Comparison of ENCODE assay signal across 13 mouse cellular contexts in the genomic region with DNA sequence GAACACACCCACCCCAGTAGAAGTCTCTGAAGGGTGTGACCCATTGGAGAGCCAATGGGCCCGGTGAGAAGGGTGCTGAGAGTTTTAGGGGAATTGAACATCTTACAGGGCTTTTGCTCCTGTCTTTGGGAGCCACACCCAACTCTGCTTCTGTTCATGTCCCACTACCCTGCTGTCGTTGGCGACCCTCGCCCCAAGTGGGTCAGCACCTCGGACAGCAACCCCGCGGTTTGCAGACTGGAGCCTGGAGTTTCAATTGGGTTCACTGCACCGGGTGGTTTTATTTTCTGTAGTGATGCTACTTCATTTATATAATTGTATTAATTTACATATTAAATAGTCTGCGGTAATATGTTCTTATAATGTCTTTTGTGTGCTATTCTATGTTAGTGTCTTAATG. TPM values are rescaled to one million over a fixed set of nuclear protein-coding genes. Genes with fewer than 3 reads are reported as not detected.
DNase-seq lines count a peak whose midpoint lies in the region; ATAC-seq lines count a peak whose summit lies in the region.
"Had no signal": no experiment of that assay in that cellular context is flagged by ENCODE, and none has a peak within 500 bp of the region (broad histone marks: within the 10 kb centered on the region; RNA-seq: fewer than 3 reads in every experiment).

No protein-coding gene starts in this region.

- no peaks in the 10 kb centered on the region for H3K9me3 ChIP-seq in hindbrain, embryonic 12.5 days (replicated peaks)
- H3K9me3 ChIP-seq in midbrain, embryonic 16.5 days (replicated peaks; ENCODE audit: control insufficient read depth, low read length, poor library complexity, severe bottlenecking) = no peaks in the 10 kb centered on the region
- H3K9me3 ChIP-seq: kidney, embryonic 15.5 days had no signal

- H3K4me3 ChIP-seq in hindbrain, embryonic 12.5 days = peak overlapping the region; percentile 61
- peak overlapping the region; percentile 93 for H3K4me3 ChIP-seq in midbrain, embryonic 16.5 days (ENCODE audit: low read depth, low read length)
- H3K4me3 ChIP-seq: kidney, embryonic 15.5 days had no signal

- H3K9ac ChIP-seq in hindbrain, embryonic 12.5 days = peak overlapping the region; percentile 88
- peak overlapping the region; percentile 100 for H3K9ac ChIP-seq in midbrain, embryonic 16.5 days (ENCODE audit: low read depth, low read length)
- H3K9ac ChIP-seq: kidney, embryonic 15.5 days; liver, embryonic 14.5 days had no signal

- peak overlapping the region; percentile 98; the same call in 1 of the 2 replicates for H3K27ac ChIP-seq in hindbrain, embryonic 12.5 days
- peak overlapping the region; percentile 99 for H3K27ac ChIP-seq in midbrain, embryonic 16.5 days (ENCODE audit: low read length)
- H3K27ac ChIP-seq: kidney, embryonic 15.5 days; liver, embryonic 14.5 days had no signal

- 13% methylated on average over 9 of the region's 9 CpGs for WGBS in hindbrain, embryonic 12.5 days
- WGBS in midbrain, embryonic 16.5 days = 7% methylated on average over 9 of the region's 9 CpGs

- H3K4me1 ChIP-seq in hindbrain, embryonic 12.5 days = peaks cover 35% of the 10 kb centered on the region
- peaks cover 34% of the 10 kb centered on the region for H3K4me1 ChIP-seq in midbrain, embryonic 16.5 days (ENCODE audit: control insufficient read depth, insufficient read depth, low read length)

- intact Hi-C loops in gastrocnemius, postnatal 36 days (cut with DNase I) = loop anchor here (1.0 kb wide), 1 partner anchor 120 kb away; no protein-coding TSS in a partner anchor

- H3K27me3 ChIP-seq in hindbrain, embryonic 12.5 days = peaks cover 19% of the 10 kb centered on the region
- no peaks in the 10 kb centered on the region for H3K27me3 ChIP-seq in midbrain, embryonic 16.5 days (ENCODE audit: control insufficient read depth, insufficient read depth, low read depth, low read length)

- H3K36me3 ChIP-seq in hindbrain, embryonic 12.5 days = peaks cover 22% of the 10 kb centered on the region
- peaks cover 10% of the 10 kb centered on the region for H3K36me3 ChIP-seq in midbrain, embryonic 16.5 days (ENCODE audit: control insufficient read depth, insufficient read depth, low read length)
- H3K36me3 ChIP-seq: kidney, embryonic 15.5 days had no signal

- no peak for ATAC-seq in hindbrain, embryonic 12.5 days (ENCODE audit: low FRiP score)
- no peak for ATAC-seq in midbrain, embryonic 16.5 days
- ATAC-seq in monocyte, adult 5-6 weeks (replicated peaks; ENCODE audit: insufficient number of reproducible peaks, low FRiP score, low TSS enrichment, poor library complexity, severe bottlenecking) = no peak

- peak overlapping the region; percentile 87 for H3K4me2 ChIP-seq in hindbrain, embryonic 12.5 days (replicated peaks)
- peak overlapping the region; percentile 99 for H3K4me2 ChIP-seq in midbrain, embryonic 16.5 days (ENCODE audit: low read length)
- H3K4me2 ChIP-seq: kidney, embryonic 15.5 days had no signal

- DNase-seq in kidney, postnatal 4 days = peak; percentile 64 to 66
- DNase-seq in kidney, postnatal 36 days = no peak
- DNase-seq in embryo, embryonic 9.5 days (ENCODE audit: extremely low spot score) = peak; percentile 57
- DNase-seq in layer of hippocampus, postnatal 36 days = no peak
- no peak for DNase-seq in gastrocnemius, postnatal 36 days
- DNase-seq: cerebellum, postnatal 14 days had no signal

RNA-seq across cellular contexts. Expression of gene Tubb3, which starts 3.0 kb away (rescaled TPM):
- 1,043 and 1,050 TPM in 2 replicates for polyA plus RNA-seq in hindbrain, embryonic 12.5 days (2016; fragmentation: Nextera tagmentation; extraction: Ambion mirVana)
- polyA plus RNA-seq in midbrain, embryonic 16.5 days (2015; fragmentation: Nextera tagmentation; extraction: Ambion mirVana) = 2,090 and 2,148 TPM in 2 replicates
- 0.29 to 0.96 TPM (median 0.76 TPM) in 3 replicates for total RNA-seq in monocyte, adult 5-6 weeks (2017)
- total RNA-seq in layer of hippocampus, postnatal 36 days (2021) = 100 to 1,000 TPM; 290 to 324 TPM
- total RNA-seq in gastrocnemius, postnatal 36 days (2021) = under 1 TPM in 1 of 2 experiments, not detected in 1; 0.20 TPM

RNA-seq across cellular contexts. Expression of gene Mc1r, which starts 7.3 kb away (rescaled TPM):
- 0.09 and 0.20 TPM in 2 replicates for polyA plus RNA-seq in hindbrain, embryonic 12.5 days (2016; fragmentation: Nextera tagmentation; extraction: Ambion mirVana)
- polyA plus RNA-seq in midbrain, embryonic 16.5 days (2015; fragmentation: Nextera tagmentation; extraction: Ambion mirVana) = 0.08 and 0.11 TPM in 2 replicates
- total RNA-seq in monocyte, adult 5-6 weeks (2017) = not detected in 3 replicates
- not detected for total RNA-seq in layer of hippocampus, postnatal 36 days (2021)
- total RNA-seq in gastrocnemius, postnatal 36 days (2021) = not detected
- total RNA-seq: adrenal gland, adult 18-20 months had no signal
- polyA plus RNA-seq: gonadal fat pad, adult 2 months; kidney, embryonic 15.5 days had no signal

RNA-seq across cellular contexts. Expression of gene Def8, which starts 9.1 kb away (rescaled TPM):
- 40.1 and 42.5 TPM in 2 replicates for polyA plus RNA-seq in hindbrain, embryonic 12.5 days (2016; fragmentation: Nextera tagmentation; extraction: Ambion mirVana)
- polyA plus RNA-seq in midbrain, embryonic 16.5 days (2015; fragmentation: Nextera tagmentation; extraction: Ambion mirVana) = 45.4 and 49.5 TPM in 2 replicates
- total RNA-seq in monocyte, adult 5-6 weeks (2017) = 9.1 to 9.7 TPM (median 9.4 TPM) in 3 replicates
- total RNA-seq in layer of hippocampus, postnatal 36 days (2021) = 10 to 100 TPM; 53.4 to 57.4 TPM
- 10 to 100 TPM; 35.7 to 40.3 TPM for total RNA-seq in gastrocnemius, postnatal 36 days (2021)

RNA-seq across cellular contexts. Expression of gene Tcf25, which starts 40.7 kb away (rescaled TPM):
- 212 and 231 TPM in 2 replicates for polyA plus RNA-seq in hindbrain, embryonic 12.5 days (2016; fragmentation: Nextera tagmentation; extraction: Ambion mirVana)
- polyA plus RNA-seq in midbrain, embryonic 16.5 days (2015; fragmentation: Nextera tagmentation; extraction: Ambion mirVana) = 338 and 394 TPM in 2 replicates
- total RNA-seq in monocyte, adult 5-6 weeks (2017) = 415 to 577 TPM (median 562 TPM) in 3 replicates
- total RNA-seq in layer of hippocampus, postnatal 36 days (2021) = 100 to 1,000 TPM; 510 to 526 TPM
- total RNA-seq in gastrocnemius, postnatal 36 days (2021) = 100 to 1,000 TPM; 136 to 137 TPM

Comparison
In these comparisons a context has a peak if more than half of its experiments do, and no peak if none do; other contexts are left out.
1. DNase-seq: peak in kidney, postnatal 4 days (2 of 2) and embryo, embryonic 9.5 days (single experiment); none in kidney, postnatal 36 days (0 of 2), layer of hippocampus, postnatal 36 days (0 of 2) and gastrocnemius, postnatal 36 days (0 of 2).
2. RNA of gene Tubb3, which starts 3.0 kb away (total RNA-seq): 290 to 324 TPM in layer of hippocampus, postnatal 36 days; 0.29 to 0.96 TPM in monocyte, adult 5-6 weeks and 0.20 TPM in gastrocnemius, postnatal 36 days; every median in the first group is over 100 times any median in the second.